Mouse (Mus musculus) C2C12 (cell line): Measurements from ENCODE around the gene Msi2. TPM values are rescaled to one million over a fixed set of nuclear protein-coding genes. Genes with fewer than 3 reads are reported as not detected.

Experiments used
- H3K27me3 ChIP-seq: one replicate; pipeline ENCODE4 v1.6.1; 2011; ENCODE audit not compliant: control insufficient read depth, insufficient read depth, insufficient read length
- H3K36me3 ChIP-seq: one replicate; pipeline ENCODE4 v1.6.1; 2011; ENCODE audit not compliant: control insufficient read depth, insufficient read depth
- H3K4me3 ChIP-seq: one replicate; pipeline ENCODE4 v1.5.1; 2011; ENCODE audit warnings: mild to moderate bottlenecking, control low read depth; ENCODE audit not compliant: poor library complexity, insufficient read depth, severe bottlenecking
- H3K79me2 ChIP-seq: one replicate; pipeline ENCODE4 v1.6.1; 2011; ENCODE audit not compliant: control insufficient read depth, insufficient read depth
- H3K79me3 ChIP-seq: one replicate; pipeline ENCODE4 v1.6.1; 2011; ENCODE audit warnings: low read depth, control low read depth
- H3ac ChIP-seq: one replicate; pipeline ENCODE3; 2011; ENCODE audit warnings: low read depth; ENCODE audit not compliant: control insufficient read depth, insufficient read length
- CEBPB ChIP-seq: IDR thresholded peaks from one replicate; pipeline ENCODE4 v1.6.1; 2011; ENCODE audit warnings: low read depth, mild to moderate bottlenecking, control low read depth, moderate library complexity
- CTCF ChIP-seq: IDR thresholded peaks from one replicate; pipeline ENCODE4 v1.5.1; 2011; ENCODE audit not compliant: control insufficient read depth, insufficient read depth, insufficient read length
- FOSL1 ChIP-seq: IDR thresholded peaks from one replicate; pipeline ENCODE4 v1.8.0; 2011; ENCODE audit warnings: mild to moderate bottlenecking, low read length; ENCODE audit not compliant: poor library complexity, insufficient read depth, severe bottlenecking
- MAX ChIP-seq: IDR thresholded peaks from one replicate; pipeline ENCODE4 v1.6.1; 2011; ENCODE audit warnings: mild to moderate bottlenecking, control low read depth
- MYOD1 ChIP-seq: IDR thresholded peaks from one replicate; pipeline ENCODE4 v1.6.1; 2011; ENCODE audit warnings: low read depth; ENCODE audit not compliant: control insufficient read depth, insufficient read length
- MYOG ChIP-seq: IDR thresholded peaks from one replicate; pipeline ENCODE4 v1.6.1; 2011; ENCODE audit not compliant: control insufficient read depth, insufficient read length; ENCODE audit errors: extremely low read depth
- USF1 ChIP-seq: IDR thresholded peaks from one replicate; pipeline ENCODE4 v1.6.1; 2011; ENCODE audit warnings: low read depth, mild to moderate bottlenecking, control low read depth, moderate library complexity
- polyA plus RNA-seq: library from polyadenylated mRNA; unstranded; fragments of >200 nt; fragmentation: generic; extraction: Trizol; gene quantifications from one replicate; pipeline ENCODE4 v1.2.1, GENCODE M21; 2012; ENCODE audit warnings: missing spikeins

Gene Msi2
- polyA plus RNA-seq, 1 experiment, result 8.4 TPM

- TF ChIP-seq MYOG (no peak), MAX (no peak), CTCF (no peak), CEBPB (no peak), FOSL1 (no peak), MYOD1 (no peak)
- Histone ChIP-seq H3K27me3 (no peaks in the 10 kb centered on the region), H3K4me3 (no peak overlapping the region), H3K79me2 (no peaks in the 10 kb centered on the region), H3K79me3 (peaks cover 1% of the 10 kb centered on the region), H3K36me3 (no peaks in the 10 kb centered on the region), H3ac (no peak overlapping the region)
Observed at GRCm38 (mm10) chr11:88492585-88492984, 225.7 kb downstream of the Msi2 start.

GRCm38 (mm10) chr11:88489985-88490384 is 228.3 kb downstream of the Msi2 start:
- Histone ChIP-seq H3K4me3 (no peak overlapping the region), H3K27me3 (no peaks in the 10 kb centered on the region), H3K79me2 (no peaks in the 10 kb centered on the region), H3K36me3 (no peaks in the 10 kb centered on the region), H3K79me3 (peaks cover 1% of the 10 kb centered on the region), H3ac (no peak overlapping the region)
- TF ChIP-seq CEBPB, result no peak
- no peak for TF ChIP-seq FOSL1

DNA sequence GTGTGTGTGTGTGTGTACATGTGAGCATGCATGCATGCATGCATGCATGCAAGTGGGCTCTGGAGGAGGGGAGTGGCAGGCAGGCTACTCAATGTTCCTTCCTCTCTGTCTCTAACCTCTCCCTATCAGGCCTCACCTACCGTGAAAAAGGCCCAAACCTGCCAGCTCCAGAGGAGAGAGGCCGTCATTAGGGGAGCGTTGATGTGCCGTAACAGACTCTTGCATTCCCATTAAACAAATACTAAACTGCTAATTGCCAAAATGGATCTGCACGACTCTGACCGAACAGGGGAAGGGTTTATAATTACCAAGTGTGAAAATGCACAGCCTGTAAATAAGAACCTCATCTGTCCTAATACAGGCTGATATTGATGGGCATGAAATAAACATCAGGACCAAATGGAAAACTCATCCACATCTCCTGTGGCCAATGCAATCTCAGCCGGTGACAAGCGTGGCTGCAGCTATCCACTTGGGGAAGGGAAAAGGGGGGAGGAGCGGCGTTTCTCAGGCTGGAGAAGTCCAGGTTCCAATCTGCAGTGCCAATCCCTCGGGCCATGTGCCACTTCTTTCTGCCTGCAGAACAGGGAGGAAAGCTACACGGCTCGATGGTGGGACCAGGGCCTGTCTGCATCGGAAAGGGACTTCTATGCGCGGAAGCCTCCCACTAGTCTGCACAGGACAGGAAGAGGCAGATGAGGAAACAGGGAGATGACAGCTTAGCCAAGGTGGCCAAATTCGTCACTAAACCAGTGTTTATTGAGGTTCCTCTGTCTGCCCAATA is 229.2 kb downstream of the Msi2 start:
- TF ChIP-seq MYOD1 (no peak), FOSL1 (no peak), MYOG (no peak), USF1 (no peak), CEBPB (no peak), CTCF (no peak), MAX (no peak)
- H3K79me2 ChIP-seq, result no peaks in the 10 kb centered on the region
- no peak overlapping the region for H3K4me3 ChIP-seq
- no peaks in the 10 kb centered on the region for H3K36me3 ChIP-seq
- peaks cover 1% of the 10 kb centered on the region for H3K79me3 ChIP-seq
- H3ac ChIP-seq, result no peak overlapping the region
- H3K27me3 ChIP-seq, result no peaks in the 10 kb centered on the region

DNA sequence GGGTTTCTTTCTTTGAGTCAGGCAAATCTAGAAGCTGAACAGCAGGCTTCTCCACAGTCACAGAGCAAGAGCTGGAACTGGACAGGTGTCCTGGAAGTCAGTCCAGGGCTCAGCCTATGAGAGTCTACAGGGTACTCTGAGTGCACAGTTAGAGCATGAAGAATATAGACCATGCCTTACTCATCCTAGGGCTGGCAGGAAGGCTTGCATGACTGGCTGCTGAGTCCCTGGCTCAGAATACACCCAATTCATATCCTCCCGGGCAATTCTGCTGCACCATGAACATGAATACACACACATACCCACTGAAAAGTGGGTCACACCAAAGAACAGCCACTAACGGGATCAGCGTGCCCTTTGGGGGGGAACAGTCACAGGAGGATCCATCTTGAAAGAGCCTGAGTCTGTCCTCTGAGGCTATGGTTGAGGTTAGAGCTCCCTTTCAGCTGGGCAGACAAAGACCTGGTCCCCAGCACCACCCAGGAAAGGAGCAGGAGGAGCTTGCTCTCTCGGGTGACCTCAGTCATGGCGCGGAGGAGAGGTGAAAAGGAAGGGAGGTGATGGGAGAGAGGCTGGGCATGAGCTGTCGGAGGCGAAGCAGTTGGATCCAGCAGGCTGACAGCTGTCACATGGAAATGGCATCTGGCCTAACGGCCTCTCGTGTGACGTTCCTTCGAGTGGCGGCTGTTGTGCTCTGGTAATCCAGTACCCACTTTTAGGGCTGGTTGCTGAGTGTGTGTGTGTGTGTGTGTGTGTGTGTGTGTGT is 230.0 kb downstream of the Msi2 start:
- no peak overlapping the region for H3ac ChIP-seq
- H3K79me3 ChIP-seq, result peaks cover under 1% of the 10 kb centered on the region
- H3K27me3 ChIP-seq, result no peaks in the 10 kb centered on the region
- H3K4me3 ChIP-seq, result no peak overlapping the region
- H3K36me3 ChIP-seq, result no peaks in the 10 kb centered on the region
- H3K79me2 ChIP-seq, result no peaks in the 10 kb centered on the region
- TF ChIP-seq FOSL1 (no peak), CEBPB (no peak), MAX (no peak), USF1 (no peak), MYOG (no peak), CTCF (no peak), MYOD1 (no peak)

DNA sequence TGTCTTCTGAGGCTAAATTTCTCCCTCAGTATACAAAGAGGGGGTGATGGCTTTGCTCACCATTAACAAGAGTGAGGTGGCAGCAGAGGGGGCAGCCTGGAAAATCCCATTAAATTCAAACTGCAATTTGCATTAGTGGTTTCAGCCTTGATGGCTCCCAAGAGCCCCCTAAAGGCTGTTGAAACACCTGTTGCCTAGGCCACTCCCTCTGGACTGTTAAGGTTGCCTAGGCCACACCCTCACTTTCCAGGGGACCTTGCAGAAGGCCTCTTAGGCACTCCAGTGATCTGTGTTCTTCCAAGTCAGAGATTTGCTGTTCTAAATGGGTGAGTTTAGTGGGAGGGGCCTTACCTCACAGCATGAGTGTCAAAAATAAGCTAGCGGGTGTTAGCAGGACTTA is 232.3 kb downstream of the Msi2 start:
- H3K27me3 ChIP-seq, result no peaks in the 10 kb centered on the region

More for the DNA sequence above, 232.3 kb downstream of the Msi2 start:
- Histone ChIP-seq H3K4me3 (no peak overlapping the region), H3ac (no peak overlapping the region), H3K79me3 (no peaks in the 10 kb centered on the region), H3K36me3 (no peaks in the 10 kb centered on the region), H3K79me2 (no peaks in the 10 kb centered on the region)
- TF ChIP-seq CEBPB (no peak), MYOG (no peak), MYOD1 (no peak), MAX (no peak), FOSL1 (no peak), CTCF (no peak), USF1 (no peak)
